Mouse (Mus musculus) kidney, embryonic 16.5 days (tissue): ENCODE measurements around the gene Prr5l. TPM values are rescaled to one million over a fixed set of nuclear protein-coding genes. Genes with fewer than 3 reads are reported as not detected.

ENCODE experiments used
- ATAC-seq: fragments of 200-750 bp; cut with Nextera tagmentation; 2 replicates; pipeline ENCODE4 v1.8.0; 2017; ENCODE audit warnings: moderate TSS enrichment; ENCODE audit not compliant: low FRiP score, low TSS enrichment
- H3K27ac ChIP-seq: fragments of 300-500 bp; sonication (generic); 2 replicates; pipeline ENCODE4 v1.5.1; 2014; ENCODE audit warnings: low read length
- H3K27me3 ChIP-seq: fragments of 300-500 bp; sonication (generic); 2 replicates; pipeline ENCODE4 v1.6.1; 2014; ENCODE audit warnings: low read length, control low read depth, mixed read lengths; ENCODE audit not compliant: insufficient read depth
- H3K36me3 ChIP-seq: fragments of 300-500 bp; sonication (generic); 2 replicates; pipeline ENCODE4 v1.6.1; 2014; ENCODE audit warnings: low read length, control low read depth, mixed read lengths; ENCODE audit not compliant: insufficient read depth
- H3K4me1 ChIP-seq: fragments of 300-500 bp; sonication (generic); 2 replicates; pipeline ENCODE4 v1.6.1; 2014; ENCODE audit warnings: low read length, control low read depth, mixed read lengths; ENCODE audit not compliant: insufficient read depth
- H3K4me2 ChIP-seq: fragments of 300-500 bp; sonication (generic); replicated peaks from 2 replicates; pipeline ENCODE4 v1.6.1; 2014; ENCODE audit warnings: low read depth, low read length
- H3K4me3 ChIP-seq: fragments of 300-500 bp; sonication (generic); 2 replicates; pipeline ENCODE4 v1.5.1; 2014; ENCODE audit warnings: mild to moderate bottlenecking, low read length
- H3K9ac ChIP-seq: fragments of 300-500 bp; sonication (generic); replicated peaks from 2 replicates; pipeline ENCODE4 v1.6.1; 2014; ENCODE audit warnings: low read length
- H3K9me3 ChIP-seq: fragments of 300-500 bp; sonication (generic); 2 replicates; pipeline ENCODE4 v1.6.1; 2016; ENCODE audit warnings: low read length, control low read depth
- WGBS: fragments of 180-500 bp; shearing (Covaris S2); extraction: QIAGEN DNeasy Blood & Tissue Kit; methylation state at CpG from one replicate; pipeline ENCODE4 v1.1.7; 2014; 5-methylcytosine and 5-hydroxymethylcytosine counted together
- polyA plus RNA-seq: library from polyadenylated mRNA; unstranded; fragments of >200 nt; fragmentation: Nextera tagmentation; extraction: Ambion mirVana; gene quantifications from 2 replicates; pipeline ENCODE4 v1.2.1, GENCODE M21; 2015

Prr5l gene
- 70.8 and 71.6 TPM in 2 replicates for polyA plus RNA-seq

GRCm38 (mm10) chr2:101882998-101883397 is at the start of gene Prr5l:
Gene Prr5l (minus strand): TSS chr2:101883027.
- no peak for ATAC-seq
- Histone ChIP-seq H3K36me3 (no peaks in the 10 kb centered on the region), H3K4me1 (peaks cover 9% of the 10 kb centered on the region), H3K27me3 (no peaks in the 10 kb centered on the region), H3K9me3 (no peaks in the 10 kb centered on the region), H3K4me3 (no peak within 1 kb of the TSS), H3K9ac (no peak within 1 kb of the TSS), H3K27ac (no peak within 1 kb of the TSS), H3K4me2 (no peak within 1 kb of the TSS)
- WGBS: 38% methylated on average over 3 of the region's 3 CpGs

- no peaks in the 10 kb centered on the region for H3K9me3 ChIP-seq
- no peaks in the 10 kb centered on the region for H3K27me3 ChIP-seq
- H3K27ac ChIP-seq: no peak overlapping the region
- no peak overlapping the region for H3K4me2 ChIP-seq
- no peaks in the 10 kb centered on the region for H3K36me3 ChIP-seq
- ATAC-seq: no peak
- WGBS: 82% methylated on average over 14 of the region's 14 CpGs
- no peaks in the 10 kb centered on the region; the same call in 1 of the 2 replicates for H3K4me1 ChIP-seq
- no peak overlapping the region for H3K4me3 ChIP-seq
- no peak overlapping the region for H3K9ac ChIP-seq
These were observed 49.5 kb upstream of the Prr5l start for GRCm38 (mm10) chr2:101932169-101932936.

GRCm38 (mm10) chr2:101925591-101926188 is 42.9 kb upstream of the Prr5l start:
- Histone ChIP-seq H3K4me2 (no peak overlapping the region), H3K9me3 (no peaks in the 10 kb centered on the region), H3K27me3 (no peaks in the 10 kb centered on the region), H3K36me3 (no peaks in the 10 kb centered on the region), H3K4me1 (no peaks in the 10 kb centered on the region), H3K9ac (no peak overlapping the region), H3K4me3 (no peak overlapping the region), H3K27ac (no peak overlapping the region)
- no peak for ATAC-seq
- WGBS: 88% methylated on average over 12 of the region's 12 CpGs

GRCm38 (mm10) chr2:101925183-101925582 is 42.4 kb upstream of the Prr5l start:
- Histone ChIP-seq H3K4me2 (no peak overlapping the region), H3K36me3 (no peaks in the 10 kb centered on the region), H3K9me3 (no peaks in the 10 kb centered on the region), H3K27me3 (no peaks in the 10 kb centered on the region), H3K4me3 (no peak overlapping the region), H3K4me1 (no peaks in the 10 kb centered on the region), H3K9ac (no peak overlapping the region), H3K27ac (no peak overlapping the region)
- ATAC-seq: no peak
- whole genome bisulfite sequencing: 87% methylated on average over 3 of the region's 3 CpGs

- no peaks in the 10 kb centered on the region for H3K36me3 ChIP-seq
- H3K4me3 ChIP-seq: no peak overlapping the region
- H3K27me3 ChIP-seq: no peaks in the 10 kb centered on the region
- no peak overlapping the region for H3K4me2 ChIP-seq
- H3K9me3 ChIP-seq: no peaks in the 10 kb centered on the region
- H3K4me1 ChIP-seq: no peaks in the 10 kb centered on the region
- no peak for ATAC-seq
- 56% methylated on average over 4 of the region's 4 CpGs for WGBS
- H3K27ac ChIP-seq: no peak overlapping the region
- H3K9ac ChIP-seq: no peak overlapping the region
These were observed 40.4 kb upstream of the Prr5l start for GRCm38 (mm10) chr2:101923181-101923580.

GRCm38 (mm10) chr2:101922302-101922701 is 39.5 kb upstream of the Prr5l start:
- H3K4me3 ChIP-seq: no peak overlapping the region
- no peak overlapping the region for H3K4me2 ChIP-seq
- no peak overlapping the region for H3K27ac ChIP-seq
- no peaks in the 10 kb centered on the region for H3K4me1 ChIP-seq
- H3K9ac ChIP-seq: no peak overlapping the region
- WGBS: 82% methylated on average over 4 of the region's 4 CpGs
- no peaks in the 10 kb centered on the region for H3K9me3 ChIP-seq
- H3K27me3 ChIP-seq: no peaks in the 10 kb centered on the region
- no peak for ATAC-seq
- H3K36me3 ChIP-seq: no peaks in the 10 kb centered on the region

GRCm38 (mm10) chr2:101920136-101920554 is 37.3 kb upstream of the Prr5l start:
- Histone ChIP-seq H3K27me3 (no peaks in the 10 kb centered on the region), H3K4me1 (no peaks in the 10 kb centered on the region), H3K4me3 (no peak overlapping the region), H3K9me3 (no peaks in the 10 kb centered on the region), H3K36me3 (no peaks in the 10 kb centered on the region), H3K27ac (no peak overlapping the region), H3K9ac (no peak overlapping the region), H3K4me2 (no peak overlapping the region)
- WGBS: 56% methylated on average over 2 of the region's 2 CpGs
- ATAC-seq: no peak

- H3K4me1 ChIP-seq: no peaks in the 10 kb centered on the region
- no peak for ATAC-seq
- H3K36me3 ChIP-seq: no peaks in the 10 kb centered on the region
- 73% methylated on average over 7 of the region's 7 CpGs for WGBS
- H3K27ac ChIP-seq: no peak overlapping the region
- no peak overlapping the region for H3K4me2 ChIP-seq
- no peaks in the 10 kb centered on the region for H3K9me3 ChIP-seq
- H3K9ac ChIP-seq: no peak overlapping the region
- H3K4me3 ChIP-seq: no peak overlapping the region
- H3K27me3 ChIP-seq: no peaks in the 10 kb centered on the region
These were observed 35.7 kb upstream of the Prr5l start for GRCm38 (mm10) chr2:101918518-101918917.

GRCm38 (mm10) chr2:101909326-101910080 is 26.7 kb upstream of the Prr5l start:
- ATAC-seq: no peak
- H3K27me3 ChIP-seq: no peaks in the 10 kb centered on the region
- WGBS: 88% methylated on average over 15 of the region's 15 CpGs

More at GRCm38 (mm10) chr2:101909326-101910080, 26.7 kb upstream of the Prr5l start:
- H3K4me1 ChIP-seq: peaks cover 6% of the 10 kb centered on the region
- H3K27ac ChIP-seq: no peak overlapping the region
- no peak overlapping the region for H3K4me3 ChIP-seq
- no peak overlapping the region for H3K9ac ChIP-seq
- H3K4me2 ChIP-seq: no peak overlapping the region
- H3K9me3 ChIP-seq: no peaks in the 10 kb centered on the region
- H3K36me3 ChIP-seq: no peaks in the 10 kb centered on the region
